Mouse (Mus musculus): Measurements from ENCODE around the gene Slc48a1. TPM values are rescaled to one million over a fixed set of nuclear protein-coding genes. Genes with fewer than 3 reads are reported as not detected.
A peak's percentile ranks its signal among the peaks of the same experiment; 100 is the strongest.

Gene Slc48a1
- polyA plus RNA-seq, 1 experiment from 2014 or later: 42.2 TPM

DNA sequence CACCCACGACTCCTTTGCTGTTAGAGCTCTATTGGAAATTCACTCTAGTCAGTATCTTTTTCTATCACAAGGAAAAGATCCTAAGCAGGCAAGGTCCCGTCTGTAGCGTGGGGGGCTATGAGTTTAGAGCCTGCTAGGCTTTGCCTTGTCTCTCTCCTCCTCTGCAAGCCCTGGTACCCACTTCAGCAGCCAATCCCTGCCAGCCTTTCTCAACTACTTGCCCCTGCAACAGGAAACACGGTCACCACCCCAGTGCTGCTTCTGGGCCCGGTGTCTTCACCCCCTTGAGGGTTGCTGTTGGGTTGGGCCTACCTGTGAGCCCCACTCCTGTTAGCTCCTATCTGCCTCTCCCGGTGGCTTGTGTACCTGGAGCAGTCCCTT lies 43.7 kb downstream of the Slc48a1 start:
- WGBS: 65% methylated on average over 6 of the region's 6 CpGs
- H3K9me3 ChIP-seq: no peaks in the 10 kb centered on the region
- peaks cover 66% of the 10 kb centered on the region for H3K4me1 ChIP-seq
- H3K36me3 ChIP-seq: peaks cover 10% of the 10 kb centered on the region
- H3K4me2 ChIP-seq: no peak overlapping the region
- no peak overlapping the region for H3K4me3 ChIP-seq
- H3K27me3 ChIP-seq: no peaks in the 10 kb centered on the region
- ATAC-seq (ENCODE audit: borderline replicate concordance, extremely low read depth, low FRiP score, low TSS enrichment): no peak
- H3K27ac ChIP-seq: peak overlapping the region; percentile 67
- no peak overlapping the region for H3K9ac ChIP-seq

DNA sequence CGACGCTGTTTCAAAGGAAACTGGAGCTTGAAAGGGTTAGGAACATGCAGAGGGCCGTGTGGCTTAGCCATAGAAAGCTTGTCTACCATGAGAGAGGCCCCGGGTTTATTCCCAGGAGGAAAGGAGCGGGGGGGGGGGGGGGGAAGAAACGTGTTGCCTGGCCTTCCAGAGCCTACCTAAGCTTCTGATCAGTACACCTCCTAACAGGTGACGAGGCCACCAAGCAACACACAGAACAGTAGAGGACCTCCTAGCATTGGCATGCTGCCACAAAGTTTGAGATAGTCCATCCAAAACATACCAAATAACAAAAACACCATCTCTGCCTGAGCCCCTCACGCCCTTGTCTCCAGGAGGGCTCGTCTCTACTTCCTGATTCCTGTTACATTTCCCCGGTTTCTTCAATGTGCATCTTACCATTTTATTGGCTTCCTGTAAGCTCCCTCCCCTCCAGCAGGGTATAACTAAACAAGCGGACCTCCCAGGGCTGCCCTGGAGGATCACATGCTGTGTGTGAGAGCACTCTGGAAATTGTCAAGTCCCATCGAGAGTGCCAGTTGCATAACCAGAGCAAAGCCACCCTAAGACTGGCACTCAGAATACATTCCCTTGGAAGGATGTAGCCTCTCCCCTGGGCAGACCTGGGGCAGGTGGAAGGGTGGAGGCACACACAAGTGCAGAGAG lies 44.4 kb downstream of the Slc48a1 start:
- 32% methylated on average over 11 of the region's 12 CpGs for WGBS
- ATAC-seq (ENCODE audit: borderline replicate concordance, extremely low read depth, low FRiP score, low TSS enrichment): no peak

DNA sequence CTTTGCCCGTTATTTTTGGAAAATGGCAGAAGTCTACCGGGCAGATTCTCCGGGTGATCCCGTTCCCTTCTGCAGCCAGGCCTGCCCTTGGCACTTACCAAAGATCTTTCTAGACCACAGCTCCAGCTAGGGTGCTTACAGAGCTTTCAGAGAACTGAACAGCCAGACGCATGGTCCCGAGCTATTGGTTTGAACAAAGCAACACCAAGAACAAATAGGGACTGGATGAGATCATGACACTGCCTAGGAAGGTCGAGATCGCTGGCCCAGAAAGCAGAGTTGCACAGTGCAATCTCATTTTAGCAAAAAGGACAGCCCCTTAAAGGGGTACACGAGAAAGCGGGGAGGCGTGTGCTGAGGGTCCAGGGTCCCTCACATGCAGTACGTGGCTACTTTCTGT lies 45.2 kb downstream of the Slc48a1 start:
- Histone ChIP-seq H3K4me3 (no peak overlapping the region), H3K4me1 (peaks cover 78% of the 10 kb centered on the region), H3K27ac (0 out of 2 replicates have a peak overlapping the region, but pooled peaks have one; percentile 92), H3K9me3 (no peaks in the 10 kb centered on the region), H3K9ac (no peak overlapping the region), H3K27me3 (no peaks in the 10 kb centered on the region), H3K4me2 (no peak overlapping the region), H3K36me3 (peaks cover 10% of the 10 kb centered on the region)
- 81% methylated on average over 12 of the region's 12 CpGs for WGBS
- ATAC-seq (ENCODE audit: borderline replicate concordance, extremely low read depth, low FRiP score, low TSS enrichment): no peak

More for the DNA sequence above, 44.4 kb downstream of the Slc48a1 start:
- peak overlapping the region; percentile 21 for H3K27ac ChIP-seq
- no peak overlapping the region for H3K4me3 ChIP-seq
- no peaks in the 10 kb centered on the region for H3K27me3 ChIP-seq
- H3K9me3 ChIP-seq: no peaks in the 10 kb centered on the region
- H3K4me2 ChIP-seq: no peak overlapping the region; the same call in 1 of the 2 replicates
- peaks cover 10% of the 10 kb centered on the region for H3K36me3 ChIP-seq
- H3K9ac ChIP-seq: no peak overlapping the region
- peaks cover 72% of the 10 kb centered on the region for H3K4me1 ChIP-seq

DNA sequence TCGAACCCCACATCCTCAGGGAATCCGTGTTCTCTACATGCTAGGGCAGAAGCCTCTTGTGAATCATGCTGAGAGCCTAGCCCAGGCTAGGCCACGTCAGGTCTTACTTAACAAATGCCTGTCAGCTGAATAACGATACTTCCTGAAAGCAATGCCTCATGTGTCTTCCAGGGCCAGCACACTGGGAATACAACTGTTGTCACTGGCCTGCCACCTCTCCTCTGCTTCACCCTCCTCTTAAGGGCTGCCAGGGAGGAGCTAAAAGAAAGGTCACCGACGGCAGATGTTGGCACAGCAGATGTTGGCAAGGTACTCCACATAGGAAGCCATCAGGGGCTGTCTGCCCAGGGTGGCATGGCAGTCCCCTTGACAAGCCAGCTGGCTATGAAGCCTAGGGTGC lies 45.7 kb downstream of the Slc48a1 start:
- Histone ChIP-seq H3K27ac (peak overlapping the region; percentile 92; the same call in 1 of the 2 replicates), H3K4me1 (peaks cover 84% of the 10 kb centered on the region), H3K4me3 (no peak overlapping the region), H3K36me3 (peaks cover 10% of the 10 kb centered on the region), H3K4me2 (no peak overlapping the region), H3K9ac (no peak overlapping the region), H3K9me3 (no peaks in the 10 kb centered on the region), H3K27me3 (no peaks in the 10 kb centered on the region)
- 69% methylated on average over 6 of the region's 6 CpGs for WGBS
- no peak for ATAC-seq (ENCODE audit: borderline replicate concordance, extremely low read depth, low FRiP score, low TSS enrichment)

DNA sequence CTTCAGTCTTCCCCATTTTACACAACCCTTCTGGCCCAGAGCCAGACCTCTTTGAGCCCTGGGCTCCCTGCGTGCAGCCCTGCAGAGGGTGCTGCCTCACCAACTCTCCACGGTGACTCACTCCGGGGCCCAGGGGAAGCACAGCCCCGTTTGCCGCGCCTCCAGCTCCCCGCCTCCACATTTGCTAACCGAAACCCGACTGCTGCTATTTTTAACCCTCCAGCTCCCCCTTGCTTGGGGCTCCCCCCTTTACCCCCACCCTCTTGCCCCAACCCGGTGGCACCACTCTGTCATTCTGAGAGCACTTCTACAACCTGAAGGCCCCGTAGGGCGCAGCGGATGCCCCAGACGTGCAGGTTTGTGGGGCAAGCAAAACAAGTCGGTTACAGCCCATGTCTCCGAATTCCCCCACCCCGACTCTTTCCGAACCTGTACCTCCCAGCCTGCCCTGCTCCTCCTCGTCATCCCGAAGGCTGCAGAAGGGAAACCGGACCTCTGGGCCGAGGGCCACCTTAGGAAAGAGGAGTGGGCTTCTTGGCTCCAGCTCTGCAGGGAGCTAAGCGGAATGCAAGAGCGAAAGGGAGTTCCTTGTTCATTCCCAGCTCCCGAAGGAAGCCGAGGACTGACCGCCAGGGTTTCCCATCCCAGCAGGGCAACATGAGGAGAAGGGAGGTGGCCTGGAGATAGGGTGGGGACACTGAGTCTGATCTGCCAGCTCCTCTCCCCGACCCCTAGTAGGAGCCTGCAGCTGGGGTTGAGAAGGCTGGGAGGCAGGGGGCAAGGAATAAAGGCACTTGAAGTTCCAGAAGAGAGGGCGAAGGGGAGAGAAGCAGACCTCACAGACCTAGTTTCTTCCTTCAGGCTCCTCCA lies 47.0 kb downstream of the Slc48a1 start:
- H3K4me2 ChIP-seq: peak overlapping the region; percentile 64
- peak; percentile 74 for ATAC-seq (ENCODE audit: borderline replicate concordance, extremely low read depth, low FRiP score, low TSS enrichment)
- WGBS: 5% methylated on average over 29 of the region's 29 CpGs
- peaks cover 97% of the 10 kb centered on the region for H3K4me1 ChIP-seq
- H3K36me3 ChIP-seq: peaks cover 10% of the 10 kb centered on the region
- peak overlapping the region; percentile 92 for H3K27ac ChIP-seq
- no peaks in the 10 kb centered on the region for H3K9me3 ChIP-seq
- H3K9ac ChIP-seq: peak overlapping the region; percentile 35
- peak overlapping the region; percentile 35 for H3K4me3 ChIP-seq
- H3K27me3 ChIP-seq: no peaks in the 10 kb centered on the region

DNA sequence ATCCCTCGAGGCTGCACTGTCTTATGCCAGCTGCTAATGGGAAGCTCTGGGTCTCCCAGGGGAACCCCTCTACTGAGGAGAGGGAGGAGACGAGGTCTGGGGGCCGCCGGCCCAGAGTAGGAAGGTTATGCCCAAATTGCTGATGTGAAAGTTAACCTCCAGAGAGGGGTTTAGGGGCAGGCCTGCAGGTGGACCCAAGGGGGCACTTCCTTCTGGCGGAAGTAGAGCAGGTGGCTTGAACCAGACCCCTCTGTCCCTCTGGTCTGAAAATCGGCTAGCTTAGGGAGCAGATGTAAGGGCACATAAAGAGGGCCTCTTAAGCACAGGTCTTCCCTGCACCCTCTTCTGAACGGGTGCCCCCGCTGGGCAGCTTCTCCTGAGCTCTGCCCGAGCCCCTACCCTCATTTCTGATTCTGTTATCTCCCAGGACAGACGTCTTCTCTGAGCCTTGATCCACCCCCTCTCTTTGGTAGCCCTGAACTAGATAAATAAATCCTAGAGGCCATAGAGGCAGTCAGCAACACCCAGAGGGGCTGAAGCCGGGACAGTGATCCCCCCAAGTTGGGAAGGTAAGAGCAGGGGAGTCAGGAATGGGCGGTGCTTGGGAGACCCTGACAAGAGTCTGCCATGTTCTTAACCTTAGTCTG lies 47.7 kb downstream of the Slc48a1 start:
- peaks cover 10% of the 10 kb centered on the region; the same call in 1 of the 2 replicates for H3K36me3 ChIP-seq
- no peak for ATAC-seq (ENCODE audit: borderline replicate concordance, extremely low read depth, low FRiP score, low TSS enrichment)
- no peaks in the 10 kb centered on the region for H3K9me3 ChIP-seq
- H3K27ac ChIP-seq: peak overlapping the region; percentile 92
- peak overlapping the region; percentile 35 for H3K9ac ChIP-seq
- WGBS: 42% methylated on average over 12 of the region's 12 CpGs
- H3K4me1 ChIP-seq: peaks cover 94% of the 10 kb centered on the region
- peak overlapping the region; percentile 35 for H3K4me3 ChIP-seq
- H3K27me3 ChIP-seq: no peaks in the 10 kb centered on the region
- peak overlapping the region; percentile 64 for H3K4me2 ChIP-seq

DNA sequence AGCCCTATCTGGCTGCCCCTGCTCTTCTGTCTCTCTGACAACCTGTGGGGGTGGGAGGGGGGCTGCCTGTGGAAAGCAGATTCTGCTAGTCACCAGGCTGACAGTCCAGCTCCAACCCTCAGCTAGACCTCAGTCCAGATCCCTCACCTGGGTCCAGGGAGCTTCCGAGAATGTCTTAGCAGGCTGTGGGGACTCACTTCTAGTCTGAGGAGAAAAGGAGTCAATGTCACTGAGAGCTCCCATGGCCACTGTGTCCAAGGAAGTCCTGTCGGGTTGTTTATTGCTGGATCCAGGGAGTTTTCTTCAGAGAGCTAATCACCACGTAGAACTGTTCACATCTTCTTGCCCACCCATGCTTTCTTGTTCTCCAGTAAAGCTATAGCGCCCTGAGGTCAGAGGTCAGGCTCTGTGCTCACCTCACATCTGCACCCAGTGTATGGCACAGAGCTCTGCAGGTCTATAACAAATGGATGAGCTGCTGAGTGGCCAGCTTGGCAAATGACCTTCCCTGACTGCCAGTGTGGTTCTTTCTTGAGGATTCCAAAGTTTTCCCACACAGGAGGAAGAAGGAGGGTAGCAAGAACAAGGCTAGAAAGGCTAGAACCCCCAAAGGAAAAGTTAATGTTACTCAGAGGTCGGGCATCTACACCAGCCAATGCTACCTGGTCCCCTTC lies 48.4 kb downstream of the Slc48a1 start:
- Histone ChIP-seq H3K27me3 (no peaks in the 10 kb centered on the region), H3K9me3 (no peaks in the 10 kb centered on the region), H3K4me3 (no peak overlapping the region), H3K36me3 (peaks cover 10% of the 10 kb centered on the region; the same call in 1 of the 2 replicates), H3K4me2 (peak overlapping the region; percentile 64; the same call in 1 of the 2 replicates), H3K27ac (peak overlapping the region; percentile 92; the same call in 1 of the 2 replicates), H3K4me1 (peaks cover 87% of the 10 kb centered on the region), H3K9ac (no peak overlapping the region; the same call in 1 of the 2 replicates)
- 54% methylated on average over 5 of the region's 5 CpGs for WGBS
- ATAC-seq (ENCODE audit: borderline replicate concordance, extremely low read depth, low FRiP score, low TSS enrichment): no peak

DNA sequence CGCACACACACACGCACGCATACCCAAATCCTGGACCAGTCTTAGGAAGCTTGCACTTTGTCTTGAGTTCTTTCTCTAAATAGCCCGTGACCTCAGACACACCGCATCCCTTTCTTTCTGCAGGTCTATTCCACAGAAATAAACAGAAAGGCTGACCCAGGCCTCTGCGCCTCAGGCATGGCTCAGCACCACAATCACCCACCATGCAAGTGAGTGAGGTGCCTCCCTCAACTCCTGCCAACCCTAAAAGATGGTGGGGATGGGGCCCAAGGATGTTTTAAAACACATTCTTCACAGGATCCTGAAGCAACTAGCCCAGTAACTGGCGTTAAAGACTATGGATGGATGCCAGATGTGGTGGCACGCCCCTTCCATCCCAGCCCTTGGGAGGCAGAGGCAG lies 49.1 kb downstream of the Slc48a1 start:
- 76% methylated on average over 8 of the region's 8 CpGs for WGBS
- no peak for ATAC-seq (ENCODE audit: borderline replicate concordance, extremely low read depth, low FRiP score, low TSS enrichment)
- no peak overlapping the region for H3K4me3 ChIP-seq

DNA sequence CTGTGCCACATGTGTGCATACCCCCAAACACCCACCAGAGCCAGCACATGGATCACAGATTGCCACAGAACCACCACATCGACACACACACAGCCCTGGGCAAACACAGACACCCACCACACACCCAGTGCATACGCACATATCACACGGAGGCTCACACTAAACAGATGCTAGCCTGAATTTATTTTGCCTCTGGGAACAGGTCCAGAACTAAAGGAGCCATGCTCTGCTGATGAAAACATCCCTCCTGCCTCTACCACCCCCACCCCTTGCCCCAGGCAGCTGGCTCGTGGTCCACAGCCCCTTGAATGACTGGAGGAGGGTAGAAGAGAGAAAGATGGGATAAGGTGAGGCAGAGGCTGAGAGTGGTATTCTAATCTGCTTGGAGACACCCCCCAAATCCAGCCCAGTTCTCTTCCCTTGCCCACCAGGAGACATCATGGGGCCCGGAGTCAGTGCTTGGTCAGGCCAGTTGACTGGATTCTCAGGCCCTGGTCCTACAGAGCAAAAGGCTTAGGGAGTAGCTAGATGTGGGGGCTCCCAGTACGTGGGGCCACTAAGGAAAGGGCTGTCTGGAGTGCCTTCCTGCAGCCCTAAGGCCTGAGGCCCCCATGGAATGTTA lies 50.0 kb downstream of the Slc48a1 start:
- peak overlapping the region; percentile 21 for H3K4me3 ChIP-seq
- no peaks in the 10 kb centered on the region for H3K9me3 ChIP-seq
- peaks cover 86% of the 10 kb centered on the region for H3K4me1 ChIP-seq
- peaks cover 10% of the 10 kb centered on the region; the same call in 1 of the 2 replicates for H3K36me3 ChIP-seq
- WGBS: 44% methylated on average over 6 of the region's 6 CpGs
- no peak for ATAC-seq (ENCODE audit: borderline replicate concordance, extremely low read depth, low FRiP score, low TSS enrichment)
- 0 out of 2 replicates have a peak overlapping the region, but pooled peaks have one; percentile 1 for H3K9ac ChIP-seq
- peak overlapping the region; percentile 86 for H3K4me2 ChIP-seq
- H3K27ac ChIP-seq: peak overlapping the region; percentile 62
- H3K27me3 ChIP-seq: no peaks in the 10 kb centered on the region

More for the DNA sequence above, 49.1 kb downstream of the Slc48a1 start:
- Histone ChIP-seq H3K9me3 (no peaks in the 10 kb centered on the region), H3K36me3 (peaks cover 10% of the 10 kb centered on the region; the same call in 1 of the 2 replicates), H3K27me3 (no peaks in the 10 kb centered on the region), H3K4me2 (peak overlapping the region; percentile 31), H3K4me1 (peaks cover 86% of the 10 kb centered on the region), H3K27ac (no peak overlapping the region), H3K9ac (no peak overlapping the region)

DNA sequence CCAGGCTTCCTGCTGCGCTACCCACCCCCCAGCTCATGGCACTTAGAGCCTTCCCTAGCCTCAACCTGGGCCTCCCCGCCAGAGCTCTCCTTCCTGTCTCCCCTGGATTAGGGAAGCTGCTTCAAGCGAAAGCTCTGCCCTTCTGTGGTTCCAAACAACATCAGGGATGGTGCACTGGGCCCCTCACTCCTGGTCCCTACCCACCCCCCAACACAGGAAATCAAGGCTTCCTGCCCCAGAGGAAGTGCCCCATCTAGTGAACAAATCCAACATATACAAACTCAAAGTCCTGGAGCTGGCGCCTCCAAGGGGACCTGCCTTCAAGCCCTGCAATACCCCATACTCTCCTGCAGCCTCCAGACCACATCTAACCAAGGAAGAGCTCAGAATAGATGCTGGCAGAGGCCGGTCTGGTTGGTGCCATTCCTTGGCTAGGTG lies 50.6 kb downstream of the Slc48a1 start:
- no peak for ATAC-seq (ENCODE audit: borderline replicate concordance, extremely low read depth, low FRiP score, low TSS enrichment)
- 55% methylated on average over 5 of the region's 5 CpGs for WGBS

More for the DNA sequence above, 50.6 kb downstream of the Slc48a1 start:
- Histone ChIP-seq H3K4me2 (peak overlapping the region; percentile 86), H3K27me3 (no peaks in the 10 kb centered on the region), H3K9ac (0 out of 2 replicates have a peak overlapping the region, but pooled peaks have one; percentile 98), H3K27ac (peak overlapping the region; percentile 98), H3K9me3 (no peaks in the 10 kb centered on the region), H3K36me3 (peaks cover 5% of the 10 kb centered on the region; the same call in 1 of the 2 replicates), H3K4me1 (peaks cover 83% of the 10 kb centered on the region), H3K4me3 (peak overlapping the region; percentile 92)
